Mouse (Mus musculus) ES-CJ7 (cell line): ENCODE results near the gene Prrc2c.
"Not testable (repeated sequence)": the region's sequence is repeated elsewhere in the genome, so short reads cannot be mapped to it uniquely, and the experiment has no call there.

Source experiments
- DNase-seq: peaks from one replicate; pipeline ENCODE4 v3.0.0; 2011; ENCODE audit warnings: low read depth, low spot score

Prrc2c gene

GRCm38 (mm10) chr1:162693721-162694120, 46.6 kb downstream of the Prrc2c start:
- no peak for DNase-seq

- peak; percentile 67 for DNase-seq
Observed at GRCm38 (mm10) chr1:162665486-162666174, 74.7 kb downstream of the Prrc2c start.

- peak; percentile 93 for DNase-seq
Observed at GRCm38 (mm10) chr1:162664826-162665475, 75.4 kb downstream of the Prrc2c start.

- DNase-seq: no peak
Observed at GRCm38 (mm10) chr1:162660276-162660860, 80.0 kb downstream of the Prrc2c start.

GRCm38 (mm10) chr1:162658119-162658518, 82.2 kb downstream of the Prrc2c start, which contains the start of gene Myocos:
Myocos (minus strand) TSS chr1:162658219.
- DNase-seq: no peak

GRCm38 (mm10) chr1:162648416-162648815, 91.9 kb downstream of the Prrc2c start:
- no peak for DNase-seq

GRCm38 (mm10) chr1:162646083-162646686, 94.2 kb downstream of the Prrc2c start:
- DNase-seq: peak; percentile 55

- DNase-seq: no peak
Observed at GRCm38 (mm10) chr1:162643752-162644151, 96.6 kb downstream of the Prrc2c start.

- no peak for DNase-seq
Observed at GRCm38 (mm10) chr1:162642591-162642990, 97.8 kb downstream of the Prrc2c start.

GRCm38 (mm10) chr1:162639861-162640260, 100.5 kb downstream of the Prrc2c start:
- DNase-seq: no peak

GRCm38 (mm10) chr1:162639051-162639750, 101.2 kb downstream of the Prrc2c start, which contains the start of gene Myoc:
Myoc (plus strand) TSS chr1:162639155.
- DNase-seq: no peak

- no peak for DNase-seq
Observed at GRCm38 (mm10) chr1:162638535-162638934, 101.8 kb downstream of the Prrc2c start.

GRCm38 (mm10) chr1:162636516-162636915, 103.8 kb downstream of the Prrc2c start:
- DNase-seq: no peak

GRCm38 (mm10) chr1:162635291-162635931, 104.9 kb downstream of the Prrc2c start:
- DNase-seq: not testable (repeated sequence)

GRCm38 (mm10) chr1:162628326-162628725, 112.0 kb downstream of the Prrc2c start:
- not testable (repeated sequence) for DNase-seq

- DNase-seq: not testable (repeated sequence)
Observed at GRCm38 (mm10) chr1:162627821-162628220, 112.5 kb downstream of the Prrc2c start.

GRCm38 (mm10) chr1:162625229-162625628, 115.1 kb downstream of the Prrc2c start:
- DNase-seq: no peak

GRCm38 (mm10) chr1:162623895-162624294, 116.5 kb downstream of the Prrc2c start:
- no peak for DNase-seq
